Mouse (Mus musculus) mouse embryonic stem cell (cell line): Measurements from ENCODE around the gene Cldn10.

Source experiments
- in situ Hi-C, 2 experiments: fragments of 300-500 bp; cut with MboI; formaldehyde crosslinking; loops; 1 replicate in 1 of 2; 3 replicates in 1 of 2; pipeline ENCODE4 v1.14.3; 2019 to 2020; ENCODE audit warnings: low sequenced_read_pairs in 2 of 2, low pct_unique_long_range_greater_than_20kb in 1 of 2, mixed read lengths in 1 of 2; ENCODE audit not compliant: unreplicated experiment in 1 of 2

Gene Cldn10

GRCm38 (mm10) chr14:118850011-118850695 is 62.4 kb downstream of the Cldn10 start:
- in situ Hi-C loops = no loop called here

DNA sequence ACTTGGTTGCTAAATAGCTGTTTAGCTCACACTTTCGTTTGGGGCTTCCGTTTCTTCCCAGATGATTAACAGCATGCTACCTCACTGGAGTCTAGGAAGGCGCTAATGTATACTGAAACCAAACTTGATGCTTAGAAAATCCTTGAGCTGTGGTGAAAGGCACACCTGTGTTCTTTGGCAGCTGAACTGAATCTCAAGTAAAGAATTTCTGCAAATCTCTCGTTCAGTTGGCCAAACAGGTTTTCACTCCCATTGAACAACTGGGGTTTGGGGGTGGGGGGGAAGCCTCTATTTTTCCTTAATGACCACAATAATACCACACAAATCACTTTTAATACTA is 63.0 kb downstream of the Cldn10 start:
- in situ Hi-C loops = no loop called here

DNA sequence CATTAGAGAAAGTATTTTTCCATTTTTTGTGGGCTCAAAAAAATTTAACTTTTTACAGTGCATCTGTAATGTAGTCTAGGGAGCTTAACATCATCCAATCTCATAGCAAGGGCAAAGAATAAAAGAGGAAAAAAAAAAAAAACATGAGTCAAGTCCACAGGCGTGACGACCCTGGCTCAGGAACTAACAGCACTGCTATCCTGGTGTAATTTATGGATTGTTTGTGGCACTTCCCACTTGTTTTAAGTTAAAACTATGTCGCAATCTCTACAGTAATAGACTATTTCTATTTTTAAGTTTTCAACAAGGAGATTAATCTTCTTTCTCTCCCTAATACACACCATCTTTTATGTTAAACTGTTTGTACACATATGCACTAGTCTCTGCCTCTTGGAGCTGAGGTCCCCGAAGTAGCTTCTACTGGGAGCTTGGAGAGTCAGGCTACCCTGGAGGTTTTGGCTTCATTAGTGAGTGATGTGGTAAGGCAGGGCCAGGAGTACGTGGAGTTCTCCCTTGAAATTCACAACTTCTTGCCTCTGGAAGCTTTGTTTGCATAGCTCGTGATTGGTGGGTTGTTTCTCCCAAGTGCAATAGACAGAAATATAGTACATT is 63.9 kb downstream of the Cldn10 start:
- in situ Hi-C loops = no loop called here

DNA sequence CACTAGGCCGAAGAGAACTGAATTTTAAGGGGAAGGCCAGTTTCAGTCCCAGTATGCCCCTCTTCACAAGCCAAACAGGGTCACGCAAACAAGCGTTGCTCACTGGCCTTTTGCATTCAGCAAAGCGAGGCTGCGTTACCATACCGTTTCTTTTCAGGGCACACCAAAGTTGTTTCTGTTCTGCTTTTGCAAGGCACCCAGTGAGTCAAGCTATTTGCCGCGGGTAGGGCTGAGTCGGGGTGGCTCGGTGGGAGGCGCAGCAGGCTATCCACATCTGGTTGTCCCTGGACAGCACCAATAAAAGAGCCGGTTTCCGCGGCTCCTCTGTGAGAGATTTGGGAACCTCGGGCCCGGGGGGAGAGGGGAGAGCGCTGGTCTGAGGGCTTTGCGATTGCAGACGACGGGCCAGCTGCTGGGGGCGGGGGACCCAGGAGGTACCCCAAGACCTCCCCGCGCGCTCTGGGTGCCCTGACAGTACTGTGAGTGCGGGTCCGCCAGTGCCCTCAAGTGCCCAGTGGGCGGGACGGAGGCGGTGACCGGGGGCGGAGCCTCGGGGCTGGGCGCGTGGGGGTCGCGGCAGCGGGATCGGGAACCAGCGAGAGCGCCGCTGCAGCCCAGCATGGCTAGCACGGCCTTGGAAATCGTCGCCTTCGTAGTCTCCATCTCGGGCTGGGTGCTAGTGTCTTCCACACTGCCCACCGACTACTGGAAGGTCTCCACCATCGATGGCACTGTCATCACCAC is 66.8 kb downstream of the Cldn10 start:
- in situ Hi-C loops = no loop called here

GRCm38 (mm10) chr14:118855141-118855800 is 67.6 kb downstream of the Cldn10 start:
- in situ Hi-C loops = no loop called here

DNA sequence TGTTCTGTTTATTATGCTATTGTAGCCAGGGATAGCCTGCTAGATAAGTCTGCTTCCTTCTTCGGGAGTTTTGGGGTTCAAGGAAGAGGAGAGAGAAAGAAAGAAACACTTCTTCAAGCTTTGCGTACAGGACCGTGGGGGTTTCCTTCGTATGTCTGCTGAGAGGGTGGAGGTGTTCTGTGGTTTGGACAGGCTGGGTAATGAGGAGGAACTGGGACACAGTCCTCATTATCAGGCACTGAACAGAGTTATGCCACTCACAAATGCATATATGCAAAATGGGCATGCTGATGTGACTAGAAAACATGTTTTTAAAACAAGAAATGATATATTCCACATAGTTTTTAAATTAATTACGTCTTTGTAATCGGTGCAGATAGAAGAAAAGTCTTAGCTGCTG is 68.9 kb downstream of the Cldn10 start:
- in situ Hi-C loops = no loop called here

DNA sequence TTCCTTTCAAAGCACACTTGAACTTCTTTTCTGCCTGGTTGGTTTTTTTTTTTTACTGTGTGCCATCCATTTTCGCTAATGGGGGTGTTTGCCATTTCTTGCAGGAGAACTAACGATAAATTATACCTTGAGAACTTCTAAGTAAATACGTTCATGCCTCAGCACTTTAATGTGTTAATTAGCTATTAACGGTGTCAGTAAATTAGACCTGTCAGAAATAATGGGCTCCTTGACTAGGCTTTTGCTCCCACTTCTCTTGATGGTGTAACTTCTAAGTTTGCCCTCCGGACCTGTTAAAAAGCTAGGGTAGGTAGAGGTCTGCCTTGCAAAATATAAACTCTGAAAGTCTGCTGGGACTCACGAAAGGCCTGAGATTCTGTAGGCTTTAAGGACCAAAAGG is 70.6 kb downstream of the Cldn10 start:
- in situ Hi-C loops = no loop called here

- in situ Hi-C loops = no loop called here
These were observed 74.5 kb downstream of the Cldn10 start for GRCm38 (mm10) chr14:118862253-118862652.

GRCm38 (mm10) chr14:118864905-118865304 is 77.2 kb downstream of the Cldn10 start:
- in situ Hi-C loops = no loop called here

- in situ Hi-C loops = no loop called here
These were observed 78.5 kb downstream of the Cldn10 start for GRCm38 (mm10) chr14:118866014-118866811.

DNA sequence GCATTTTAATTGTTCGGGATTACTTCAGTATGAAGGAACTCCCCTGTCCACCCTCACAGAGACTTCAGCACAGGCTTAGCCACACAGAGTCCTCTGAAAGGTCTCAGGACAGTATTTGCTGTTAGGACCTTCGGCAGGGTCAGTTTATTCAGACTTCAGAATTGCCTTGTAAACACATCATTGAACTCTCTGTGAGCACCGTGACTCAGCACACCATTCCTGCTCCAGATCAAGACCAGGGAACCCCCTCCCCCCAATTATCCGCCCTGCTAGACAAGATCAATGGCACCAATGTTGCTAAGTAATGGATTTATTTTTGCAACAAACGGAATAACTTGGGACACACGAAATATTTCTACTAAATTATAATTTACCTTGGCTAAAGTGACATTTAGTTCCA is 79.7 kb downstream of the Cldn10 start:
- in situ Hi-C loops = no loop called here

DNA sequence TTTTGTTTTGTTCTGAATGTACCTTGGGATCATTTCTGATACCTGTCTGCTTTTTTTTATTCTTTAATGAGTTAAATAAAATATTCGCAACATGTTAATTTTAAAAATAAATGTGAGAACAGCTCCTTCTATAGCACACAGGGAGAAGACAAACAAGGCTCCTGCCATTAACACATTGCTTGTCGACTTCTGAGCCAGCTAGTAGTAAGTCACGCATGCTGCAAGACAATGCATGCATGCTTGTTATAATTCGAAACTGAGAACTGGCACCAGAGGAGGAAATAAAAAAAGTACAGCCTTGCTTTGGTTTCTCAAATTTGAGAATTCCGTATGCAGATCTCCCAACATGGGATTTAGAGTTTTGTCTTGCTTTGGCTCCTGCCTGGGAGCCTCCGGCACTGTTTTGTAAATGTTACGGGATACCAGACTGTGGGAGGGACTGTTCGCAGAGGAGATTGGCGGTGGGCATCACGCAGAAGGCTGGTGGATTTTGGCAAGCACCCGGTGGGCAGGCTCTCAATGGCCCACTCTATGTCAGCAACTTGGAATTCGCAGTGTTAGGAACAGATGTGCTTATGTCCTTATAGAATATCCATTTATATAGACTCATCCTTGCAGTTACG is 80.5 kb downstream of the Cldn10 start:
- in situ Hi-C loops = no loop called here

GRCm38 (mm10) chr14:118869712-118870111 is 82.0 kb downstream of the Cldn10 start:
- in situ Hi-C loops = no loop called here

- in situ Hi-C loops = no loop called here
These were observed 86.4 kb downstream of the Cldn10 start for GRCm38 (mm10) chr14:118874126-118874525.

DNA sequence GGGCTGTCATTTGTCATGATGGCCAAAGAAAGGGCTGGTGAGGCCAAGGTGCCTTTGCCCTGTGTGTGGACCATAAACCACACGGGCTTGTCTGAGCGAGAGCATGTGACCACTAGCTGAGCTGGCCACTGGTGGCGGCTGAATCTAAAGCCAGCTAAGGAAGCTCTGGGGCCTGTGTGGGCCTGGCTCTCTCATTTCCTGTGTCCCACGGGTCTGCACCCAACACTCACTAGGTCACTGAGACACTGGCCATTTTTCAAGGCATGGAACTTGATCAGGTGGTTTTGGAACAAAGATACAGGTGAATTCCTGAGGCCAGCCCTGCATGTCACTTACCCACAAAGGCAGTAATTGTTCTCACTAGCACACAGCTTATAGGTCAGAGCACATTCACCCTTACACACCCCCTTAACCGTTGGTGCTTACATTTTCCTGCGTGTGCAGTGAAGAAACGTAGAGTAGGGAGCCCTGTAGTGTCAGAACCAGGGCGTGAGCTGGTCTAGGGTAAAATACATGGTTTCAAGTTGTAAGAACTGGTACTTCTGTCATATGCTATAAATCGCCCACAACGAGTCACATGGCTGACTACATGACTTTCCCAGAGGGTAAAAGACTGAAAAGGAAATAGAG is 87.2 kb downstream of the Cldn10 start:
- in situ Hi-C loops = no loop called here

DNA sequence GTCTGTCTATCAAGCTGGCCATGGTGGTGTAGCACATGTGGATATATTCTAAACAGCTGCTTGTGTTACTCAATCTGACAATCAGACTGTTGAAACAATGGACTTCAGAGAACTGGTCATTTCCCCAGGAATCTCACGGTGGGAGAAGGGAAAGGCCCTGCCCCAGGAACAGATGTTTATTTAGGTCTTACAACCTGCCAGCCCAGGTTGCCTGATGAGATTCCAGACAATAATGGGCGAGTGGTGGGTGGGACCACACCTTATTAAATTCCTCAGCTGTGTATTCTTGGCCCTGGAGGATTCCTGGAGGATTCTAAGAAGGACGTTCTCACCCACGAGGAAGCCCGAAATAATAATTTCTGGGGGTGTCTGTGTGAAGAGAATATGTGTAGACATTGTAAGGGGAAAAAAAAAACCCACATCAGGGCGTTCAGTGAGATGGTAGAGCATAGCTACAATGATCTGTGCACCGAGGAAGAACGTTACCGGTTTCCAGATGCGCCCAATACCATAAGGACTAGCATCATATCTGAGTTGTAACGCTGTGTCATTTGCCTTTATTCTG is 90.7 kb downstream of the Cldn10 start:
- in situ Hi-C loops = no loop called here

DNA sequence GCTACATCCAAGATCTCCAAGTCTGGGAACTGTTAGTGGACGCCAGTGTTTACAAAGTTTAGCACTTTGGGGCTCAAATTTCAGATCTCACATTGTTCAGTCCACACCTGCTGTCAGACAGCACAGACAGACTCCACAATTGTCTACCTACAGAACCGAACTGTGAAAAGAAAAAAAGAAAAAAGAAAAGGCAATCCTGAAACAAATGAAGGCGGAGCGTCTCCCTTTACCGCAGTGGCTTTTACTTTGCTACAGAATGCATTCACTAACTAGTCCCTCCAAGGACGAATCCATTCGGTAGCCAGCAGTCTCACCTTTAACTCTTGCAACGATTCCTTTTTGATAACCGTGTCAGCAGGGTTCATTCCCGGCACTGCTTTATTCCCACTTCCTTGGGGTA is 93.0 kb downstream of the Cldn10 start:
- in situ Hi-C loops = no loop called here
